Mouse (Mus musculus): Measurements from ENCODE around the gene Zfp790. TPM values are rescaled to one million over a fixed set of nuclear protein-coding genes. Genes with fewer than 3 reads are reported as not detected.

Zfp790 gene
- polyA plus RNA-seq (2015; fragmentation: Nextera tagmentation; extraction: Ambion mirVana), result 33.8 and 37.1 TPM in 2 replicates

DNA sequence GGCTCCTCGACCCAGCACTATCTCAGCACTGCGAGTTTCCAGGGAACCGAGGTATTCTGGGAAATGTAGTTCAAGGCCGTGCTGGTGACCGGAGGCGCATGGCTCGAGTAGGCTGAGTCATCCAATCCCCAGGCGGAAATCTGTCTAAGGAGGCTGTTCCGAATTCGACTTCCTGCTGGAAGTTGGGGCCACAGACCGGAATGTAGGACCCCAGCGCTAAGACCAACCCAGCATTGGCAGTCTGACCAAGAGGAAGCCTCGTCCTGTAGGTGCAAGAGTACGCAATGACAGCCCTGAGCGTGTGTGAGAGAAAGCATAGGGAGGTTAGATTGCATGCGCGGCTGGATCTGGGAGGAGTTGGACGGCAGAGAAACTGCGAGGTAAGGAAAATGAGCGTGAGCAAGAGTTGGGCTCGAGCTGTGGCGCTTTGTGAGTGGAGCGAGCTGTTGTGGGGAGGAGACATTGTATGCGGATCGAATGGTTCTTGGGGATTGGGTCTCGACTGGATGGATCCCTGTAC, at the start of gene Zfp790:
Gene Zfp790, plus strand, starts transcription at position 205 of the 520 bp plus-strand sequence.
- no peaks in the 10 kb centered on the region for H3K36me3 ChIP-seq (ENCODE audit: control insufficient read depth, insufficient read depth)
- peak; percentile 97 for ATAC-seq
- peak within 1 kb of the TSS; percentile 88 for H3K4me2 ChIP-seq (ENCODE audit: low read length)
- peak within 1 kb of the TSS; percentile 70 for H3K4me3 ChIP-seq (replicated peaks; ENCODE audit: low read length)
- H3K27ac ChIP-seq (ENCODE audit: low read length), result peak within 1 kb of the TSS; percentile 83
- peaks cover 34% of the 10 kb centered on the region for H3K4me1 ChIP-seq (replicated peaks; ENCODE audit: control insufficient read depth, insufficient read depth, low read length)
- H3K9ac ChIP-seq (replicated peaks; ENCODE audit: low read depth, low read length), result peak within 1 kb of the TSS; percentile 75
- H3K9me3 ChIP-seq (ENCODE audit: control insufficient read depth, low read length), result peaks cover 2% of the 10 kb centered on the region
- no peaks in the 10 kb centered on the region for H3K27me3 ChIP-seq (replicated peaks; ENCODE audit: control insufficient read depth, insufficient read depth, low read length)
- under 1% methylated on average over 26 of the region's 26 CpGs for WGBS

- 0% methylated on average over 15 of the region's 15 CpGs for WGBS
- peak overlapping the region; percentile 62 for H3K4me3 ChIP-seq (replicated peaks; ENCODE audit: low read length)
- H3K4me2 ChIP-seq (ENCODE audit: low read length), result peak overlapping the region; percentile 87
- no peaks in the 10 kb centered on the region for H3K27me3 ChIP-seq (replicated peaks; ENCODE audit: control insufficient read depth, insufficient read depth, low read length)
- ATAC-seq, result peak; percentile 51
- H3K9me3 ChIP-seq (ENCODE audit: control insufficient read depth, low read length), result no peaks in the 10 kb centered on the region
- no peaks in the 10 kb centered on the region for H3K36me3 ChIP-seq (ENCODE audit: control insufficient read depth, insufficient read depth)
- peaks cover 26% of the 10 kb centered on the region for H3K4me1 ChIP-seq (replicated peaks; ENCODE audit: control insufficient read depth, insufficient read depth, low read length)
- H3K27ac ChIP-seq (ENCODE audit: low read length), result peak overlapping the region; percentile 62
- H3K9ac ChIP-seq (replicated peaks; ENCODE audit: low read depth, low read length), result peak overlapping the region; percentile 65
These were observed 48.7 kb upstream of the Zfp790 start for GRCm38 (mm10) chr7:29767058-29767686.

DNA sequence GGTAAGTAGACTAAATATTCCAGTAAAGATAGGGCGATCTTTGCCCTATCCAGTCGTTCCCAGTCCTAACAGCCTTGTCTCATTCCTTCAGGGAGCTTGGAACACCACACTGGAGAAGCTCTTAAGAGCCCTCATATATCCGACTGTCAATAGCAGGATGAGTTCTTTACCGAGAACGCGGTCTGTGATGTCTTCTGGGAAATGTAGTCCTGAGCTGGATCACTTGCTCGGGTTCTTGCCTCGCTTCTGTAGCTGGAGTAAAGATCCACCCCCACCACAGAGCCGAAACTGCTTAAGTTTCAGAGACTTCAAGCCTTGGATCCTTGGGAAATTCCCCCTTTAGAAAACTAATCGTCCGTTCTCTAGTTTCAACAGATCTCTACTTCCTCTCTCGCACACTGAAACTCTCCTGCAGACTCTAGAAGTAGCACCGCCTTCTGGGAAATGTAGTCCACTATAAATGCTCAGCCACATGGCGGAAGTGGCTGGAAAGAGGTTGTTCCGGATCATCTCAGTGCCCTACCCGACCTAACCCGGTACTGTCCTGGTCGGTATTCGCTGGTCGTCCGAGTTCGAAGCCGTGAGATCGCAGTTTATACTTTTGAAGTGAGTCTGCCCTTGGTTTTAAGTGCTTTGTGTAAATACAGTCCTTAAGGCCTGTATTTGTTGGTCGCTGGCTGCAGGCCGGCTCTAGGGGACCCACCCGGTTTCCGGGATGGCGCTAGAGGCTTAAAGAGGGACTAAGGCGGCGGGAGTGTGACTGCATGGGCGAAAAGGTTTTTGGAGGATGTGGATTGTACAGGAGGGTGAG, 47.6 kb upstream of the Zfp790 start, which contains the start of gene Zfp84:
Gene Zfp84, plus strand, starts transcription at position 463 of the 811 bp plus-strand sequence.
- Histone ChIP-seq H3K27ac (ENCODE audit: low read length) (peak within 1 kb of the TSS; percentile 87), H3K9ac (replicated peaks; ENCODE audit: low read depth, low read length) (peak within 1 kb of the TSS; percentile 65), H3K36me3 (ENCODE audit: control insufficient read depth, insufficient read depth) (peaks cover 1% of the 10 kb centered on the region; the same call in 1 of the 2 replicates), H3K4me1 (replicated peaks; ENCODE audit: control insufficient read depth, insufficient read depth, low read length) (peaks cover 26% of the 10 kb centered on the region), H3K9me3 (ENCODE audit: control insufficient read depth, low read length) (no peaks in the 10 kb centered on the region), H3K4me2 (ENCODE audit: low read length) (peak within 1 kb of the TSS; percentile 87), H3K27me3 (replicated peaks; ENCODE audit: control insufficient read depth, insufficient read depth, low read length) (no peaks in the 10 kb centered on the region), H3K4me3 (replicated peaks; ENCODE audit: low read length) (peak within 1 kb of the TSS; percentile 62)
- ATAC-seq, result peak; percentile 96
- under 1% methylated on average over 32 of the region's 32 CpGs for WGBS

- peaks cover 26% of the 10 kb centered on the region for H3K4me1 ChIP-seq (replicated peaks; ENCODE audit: control insufficient read depth, insufficient read depth, low read length)
- no peaks in the 10 kb centered on the region for H3K9me3 ChIP-seq (ENCODE audit: control insufficient read depth, low read length)
- H3K27ac ChIP-seq (ENCODE audit: low read length), result peak overlapping the region; percentile 87
- peak overlapping the region; percentile 62 for H3K4me3 ChIP-seq (replicated peaks; ENCODE audit: low read length)
- WGBS, result 9% methylated on average over 10 of the region's 10 CpGs
- peaks cover 5% of the 10 kb centered on the region; the same call in 1 of the 2 replicates for H3K36me3 ChIP-seq (ENCODE audit: control insufficient read depth, insufficient read depth)
- peak overlapping the region; percentile 63 for H3K9ac ChIP-seq (replicated peaks; ENCODE audit: low read depth, low read length)
- peak overlapping the region; percentile 87 for H3K4me2 ChIP-seq (ENCODE audit: low read length)
- H3K27me3 ChIP-seq (replicated peaks; ENCODE audit: control insufficient read depth, insufficient read depth, low read length), result no peaks in the 10 kb centered on the region
- no peak for ATAC-seq
These were observed 46.9 kb upstream of the Zfp790 start for GRCm38 (mm10) chr7:29768980-29769379.

GRCm38 (mm10) chr7:29773503-29773902, 42.4 kb upstream of the Zfp790 start:
- H3K27ac ChIP-seq (ENCODE audit: low read length), result no peak overlapping the region
- H3K9ac ChIP-seq (replicated peaks; ENCODE audit: low read depth, low read length), result no peak overlapping the region
- H3K4me2 ChIP-seq (ENCODE audit: low read length), result no peak overlapping the region
- peaks cover 15% of the 10 kb centered on the region for H3K4me1 ChIP-seq (replicated peaks; ENCODE audit: control insufficient read depth, insufficient read depth, low read length)
- no peak overlapping the region for H3K4me3 ChIP-seq (replicated peaks; ENCODE audit: low read length)
- 87% methylated on average over 7 of the region's 7 CpGs for WGBS
- ATAC-seq, result no peak
- peaks cover 35% of the 10 kb centered on the region for H3K36me3 ChIP-seq (ENCODE audit: control insufficient read depth, insufficient read depth)
- no peaks in the 10 kb centered on the region for H3K27me3 ChIP-seq (replicated peaks; ENCODE audit: control insufficient read depth, insufficient read depth, low read length)
- H3K9me3 ChIP-seq (ENCODE audit: control insufficient read depth, low read length), result no peaks in the 10 kb centered on the region

DNA sequence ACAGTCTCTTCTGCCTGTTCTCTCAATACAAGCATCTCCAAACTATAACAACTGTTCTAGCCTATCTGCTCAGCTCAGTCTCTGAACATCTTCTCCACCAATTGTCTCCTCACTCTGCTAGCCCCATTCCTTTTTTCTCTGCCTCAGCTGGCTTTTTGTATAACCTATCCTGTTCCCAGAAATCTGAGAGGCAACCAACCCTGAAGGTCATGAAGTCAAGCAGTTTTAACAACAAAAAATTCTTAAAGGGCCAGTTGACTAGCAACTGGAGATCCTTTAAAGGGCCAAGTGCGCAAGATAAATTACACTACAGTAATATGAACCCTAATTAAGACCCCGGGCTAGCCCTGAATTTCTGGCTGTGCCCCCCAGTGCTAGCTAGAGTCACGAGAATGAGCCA, 41.5 kb upstream of the Zfp790 start:
- no peaks in the 10 kb centered on the region for H3K27me3 ChIP-seq (replicated peaks; ENCODE audit: control insufficient read depth, insufficient read depth, low read length)
- WGBS, result 92% methylated on average over 3 of the region's 3 CpGs
- H3K27ac ChIP-seq (ENCODE audit: low read length), result no peak overlapping the region
- H3K4me3 ChIP-seq (replicated peaks; ENCODE audit: low read length), result no peak overlapping the region
- no peak for ATAC-seq
- H3K9ac ChIP-seq (replicated peaks; ENCODE audit: low read depth, low read length), result no peak overlapping the region
- H3K36me3 ChIP-seq (ENCODE audit: control insufficient read depth, insufficient read depth), result peaks cover 38% of the 10 kb centered on the region
- H3K9me3 ChIP-seq (ENCODE audit: control insufficient read depth, low read length), result no peaks in the 10 kb centered on the region
- no peak overlapping the region for H3K4me2 ChIP-seq (ENCODE audit: low read length)
- H3K4me1 ChIP-seq (replicated peaks; ENCODE audit: control insufficient read depth, insufficient read depth, low read length), result peaks cover 10% of the 10 kb centered on the region

DNA sequence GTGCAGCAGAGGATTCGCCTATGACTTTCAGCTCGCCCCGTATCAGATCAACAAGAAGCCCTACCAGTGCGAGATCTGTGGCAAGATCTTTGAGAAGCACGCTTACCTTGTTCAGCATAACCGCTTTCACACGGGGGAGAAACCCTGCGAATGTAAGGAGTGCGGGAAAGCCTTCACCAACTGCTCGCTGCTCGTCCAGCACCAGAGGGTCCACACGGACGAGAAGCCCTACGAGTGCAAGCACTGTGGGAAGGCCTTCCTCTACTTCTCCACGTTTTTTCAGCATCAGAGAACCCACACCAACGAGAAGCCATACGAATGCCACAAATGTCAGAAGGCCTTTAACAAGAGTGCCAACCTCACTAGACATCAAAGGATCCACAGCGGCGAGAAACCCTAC, 39.3 kb upstream of the Zfp790 start:
- H3K36me3 ChIP-seq (ENCODE audit: control insufficient read depth, insufficient read depth), result peaks cover 40% of the 10 kb centered on the region
- no peak overlapping the region for H3K4me2 ChIP-seq (ENCODE audit: low read length)
- WGBS, result 97% methylated on average over 19 of the region's 19 CpGs
- no peaks in the 10 kb centered on the region for H3K27me3 ChIP-seq (replicated peaks; ENCODE audit: control insufficient read depth, insufficient read depth, low read length)
- no peak overlapping the region for H3K27ac ChIP-seq (ENCODE audit: low read length)
- no peaks in the 10 kb centered on the region for H3K9me3 ChIP-seq (ENCODE audit: control insufficient read depth, low read length)
- no peaks in the 10 kb centered on the region for H3K4me1 ChIP-seq (replicated peaks; ENCODE audit: control insufficient read depth, insufficient read depth, low read length)
- no peak for ATAC-seq
- H3K9ac ChIP-seq (replicated peaks; ENCODE audit: low read depth, low read length), result no peak overlapping the region
- H3K4me3 ChIP-seq (replicated peaks; ENCODE audit: low read length), result no peak overlapping the region

DNA sequence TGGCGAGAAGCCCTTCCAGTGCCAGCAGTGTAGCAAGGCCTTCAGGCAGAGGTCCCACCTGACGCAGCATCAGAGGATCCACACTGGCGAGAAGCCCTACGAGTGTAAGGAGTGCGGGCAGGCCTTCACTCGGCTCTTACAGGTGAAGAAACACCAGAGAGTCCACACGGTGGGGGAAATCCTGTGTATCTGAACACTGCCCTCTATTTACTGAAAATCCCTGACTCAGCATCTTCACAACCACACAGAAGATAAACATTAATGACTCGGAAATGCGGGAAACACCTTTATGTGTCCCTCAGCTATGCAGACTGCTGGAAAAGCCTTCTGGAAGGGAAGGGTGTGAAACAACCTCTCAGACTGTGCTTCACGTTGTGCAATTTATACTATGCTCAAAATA, 38.5 kb upstream of the Zfp790 start:
- Histone ChIP-seq H3K9ac (replicated peaks; ENCODE audit: low read depth, low read length) (no peak overlapping the region), H3K36me3 (ENCODE audit: control insufficient read depth, insufficient read depth) (peaks cover 40% of the 10 kb centered on the region), H3K4me2 (ENCODE audit: low read length) (no peak overlapping the region), H3K4me3 (replicated peaks; ENCODE audit: low read length) (no peak overlapping the region), H3K27me3 (replicated peaks; ENCODE audit: control insufficient read depth, insufficient read depth, low read length) (no peaks in the 10 kb centered on the region), H3K4me1 (replicated peaks; ENCODE audit: control insufficient read depth, insufficient read depth, low read length) (no peaks in the 10 kb centered on the region), H3K27ac (ENCODE audit: low read length) (no peak overlapping the region), H3K9me3 (ENCODE audit: control insufficient read depth, low read length) (no peaks in the 10 kb centered on the region)
- 95% methylated on average over 10 of the region's 10 CpGs for WGBS
- no peak for ATAC-seq

DNA sequence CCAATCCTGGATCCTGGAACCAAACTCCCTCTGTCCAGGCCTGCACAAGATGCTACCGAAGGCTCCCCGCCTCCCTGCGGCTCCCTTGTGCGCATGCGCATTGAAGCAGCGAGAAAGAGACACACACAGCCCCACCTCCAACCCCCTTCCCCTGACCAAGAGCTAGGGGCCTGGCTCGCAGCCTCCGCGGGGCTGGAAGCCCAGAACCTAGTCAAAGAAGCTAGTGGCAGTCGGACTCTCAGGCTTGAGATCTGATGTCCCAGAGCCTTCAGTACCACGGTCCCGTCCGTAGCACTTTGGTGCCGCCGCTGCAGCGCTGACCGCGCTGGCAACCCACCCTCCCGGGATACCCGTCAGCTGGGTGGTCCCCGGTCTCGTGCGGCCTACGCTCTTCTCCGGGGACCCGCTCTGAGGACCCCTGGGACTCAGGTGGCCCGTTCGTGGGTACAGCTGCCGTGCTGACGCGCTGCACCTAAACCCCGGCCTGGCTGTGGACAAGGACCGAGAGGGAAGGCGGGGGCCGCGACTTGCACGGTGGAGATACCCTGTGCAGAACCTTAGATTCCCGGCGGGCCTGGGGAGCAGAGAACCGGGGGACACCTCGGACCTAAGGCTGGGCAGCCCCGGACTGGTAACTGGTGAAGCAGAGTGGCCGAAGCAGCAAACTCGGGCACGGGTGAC, 31.9 kb upstream of the Zfp790 start, which contains the start of gene Zfp30:
Gene Zfp30, plus strand, starts transcription at position 128 of the 681 bp plus-strand sequence.
- Histone ChIP-seq H3K4me2 (ENCODE audit: low read length) (peak within 1 kb of the TSS; percentile 67), H3K27ac (ENCODE audit: low read length) (peak within 1 kb of the TSS; percentile 89), H3K27me3 (replicated peaks; ENCODE audit: control insufficient read depth, insufficient read depth, low read length) (no peaks in the 10 kb centered on the region), H3K4me1 (replicated peaks; ENCODE audit: control insufficient read depth, insufficient read depth, low read length) (peaks cover 26% of the 10 kb centered on the region), H3K36me3 (ENCODE audit: control insufficient read depth, insufficient read depth) (peaks cover 15% of the 10 kb centered on the region), H3K9me3 (ENCODE audit: control insufficient read depth, low read length) (no peaks in the 10 kb centered on the region), H3K9ac (replicated peaks; ENCODE audit: low read depth, low read length) (peak within 1 kb of the TSS; percentile 95), H3K4me3 (replicated peaks; ENCODE audit: low read length) (peak within 1 kb of the TSS; percentile 99)
- ATAC-seq, result peak; percentile 98
- WGBS, result under 1% methylated on average over 45 of the region's 45 CpGs
